Mouse (Mus musculus) liver, embryonic 14.5 days (tissue): ENCODE results near the gene Cyp1a1. TPM values are rescaled to one million over a fixed set of nuclear protein-coding genes. Genes with fewer than 3 reads are reported as not detected.
A peak's percentile ranks its signal among the peaks of the same experiment; 100 is the strongest.

Experiments used
- ATAC-seq: fragments of 200-750 bp; cut with Nextera tagmentation; 2 replicates; pipeline ENCODE4 v1.8.0; 2017; ENCODE audit warnings: moderate number of reproducible peaks, mild to moderate bottlenecking, moderate library complexity; ENCODE audit not compliant: insufficient read depth
- DNase-seq, 3 experiments: peaks; one replicate each; pipeline ENCODE4 v3.0.0-alpha.2; 2012 to 2013; ENCODE audit warnings: low read depth in 3 of 3, low spot score in 3 of 3
- H3K27ac ChIP-seq: fragments of 300-500 bp; sonication (generic); 2 replicates; pipeline ENCODE4 v1.5.1; 2014; ENCODE audit warnings: moderate library complexity, mild to moderate bottlenecking, control low read depth, inconsistent platforms
- H3K27me3 ChIP-seq: fragments of 300-500 bp; sonication (generic); 2 replicates; pipeline ENCODE4 v1.6.1; 2014; ENCODE audit warnings: mild to moderate bottlenecking, low read length, moderate library complexity; ENCODE audit not compliant: control insufficient read depth, insufficient read depth
- H3K36me3 ChIP-seq: fragments of 300-500 bp; sonication (generic); replicated peaks from 2 replicates; pipeline ENCODE4 v1.6.1; 2014; ENCODE audit warnings: low read depth; ENCODE audit not compliant: control insufficient read depth, insufficient read depth
- H3K4me1 ChIP-seq, 2 experiments: fragments of 200-500 bp in 1 of 2; fragments of 300-500 bp in 1 of 2; sonication (generic) in 1 of 2; replicated peaks; 2 replicates each; pipeline ENCODE4 v1.6.1; 2012 to 2014; ENCODE audit warnings: antibody characterized with exemption in 1 of 2, inconsistent platforms in 1 of 2, low read length in 1 of 2; ENCODE audit not compliant: control insufficient read depth in 2 of 2, insufficient read depth in 2 of 2
- H3K4me2 ChIP-seq: fragments of 300-500 bp; sonication (generic); 2 replicates; pipeline ENCODE4 v1.6.1; 2014; ENCODE audit warnings: low read depth, mild to moderate bottlenecking, control low read depth, moderate library complexity
- H3K4me3 ChIP-seq, 2 experiments: fragments of 200-500 bp in 1 of 2; fragments of 300-500 bp in 1 of 2; sonication (generic) in 1 of 2; 2 replicates each; pipeline ENCODE4 v1.5.1; 2012 to 2014; ENCODE audit warnings: low read depth in 2 of 2, low read length in 2 of 2, mild to moderate bottlenecking in 2 of 2, control low read depth in 1 of 2, inconsistent platforms in 1 of 2, moderate library complexity in 1 of 2; ENCODE audit not compliant: insufficient read depth in 1 of 2
- H3K9ac ChIP-seq: fragments of 300-500 bp; sonication (generic); replicated peaks from 2 replicates; pipeline ENCODE4 v1.6.1; 2014; ENCODE audit warnings: mild to moderate bottlenecking, control low read depth, moderate library complexity
- H3K9me3 ChIP-seq: fragments of 300-500 bp; sonication (generic); 2 replicates; pipeline ENCODE4 v1.6.1; 2016; ENCODE audit warnings: low read length, mixed read lengths; ENCODE audit not compliant: control insufficient read depth
- CTCF ChIP-seq: IDR thresholded peaks from 2 replicates; pipeline ENCODE4 v1.5.1; 2016; ENCODE audit warnings: antibody characterized with exemption, low read depth, control low read depth
- EP300 ChIP-seq: IDR thresholded peaks from 2 replicates; pipeline ENCODE4 v1.6.1; 2016; ENCODE audit warnings: antibody characterized with exemption, low read depth
- WGBS: fragments of 180-500 bp; shearing (Covaris S2); extraction: QIAGEN DNeasy Blood & Tissue Kit; methylation state at CpG from one replicate; pipeline ENCODE4 v1.1.7; 2014; ENCODE audit not compliant: insufficient replicate concordance; 5-methylcytosine and 5-hydroxymethylcytosine counted together
- polyA plus RNA-seq, 2 experiments: library from polyadenylated mRNA; depleted of rRNA in 1 of 2; stranded (reverse) in 1 of 2; unstranded in 1 of 2; fragments of >200 nt; fragmentation: Nextera tagmentation in 1 of 2; extraction: Ambion mirVana in 1 of 2; gene quantifications; 2 replicates each; pipeline versions ENCODE4 v1.2.1 to v1.2.3; 2012 to 2014

Gene Cyp1a1
- polyA plus RNA-seq, 2 experiments: 0.13 TPM; not detected in 1

DNA sequence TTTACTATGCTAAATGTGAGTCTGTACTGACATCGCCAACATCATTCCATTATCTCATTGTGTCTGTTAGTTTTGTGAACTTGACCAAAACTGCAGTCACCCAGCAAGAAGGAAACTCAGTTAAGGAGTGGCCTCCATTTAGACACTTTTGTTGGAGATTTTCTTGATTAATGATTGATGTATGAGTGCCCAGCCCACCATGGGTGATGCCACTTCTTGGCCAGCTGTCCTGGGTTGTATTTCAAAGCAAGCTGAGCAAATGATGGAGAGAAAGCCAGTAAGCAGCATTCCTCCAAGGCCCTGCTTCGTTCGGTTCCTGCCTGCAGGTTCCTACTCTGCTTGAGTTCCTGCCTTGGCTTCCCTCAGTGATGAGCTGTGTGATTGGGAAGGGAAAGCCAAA lies 33.0 kb downstream of the Cyp1a1 start:
- Histone ChIP-seq H3K36me3 (peaks cover 26% of the 10 kb centered on the region), H3K4me3 (no peak overlapping the region), H3K9ac (no peak overlapping the region), H3K27me3 (no peaks in the 10 kb centered on the region), H3K27ac (no peak overlapping the region), H3K4me1 (peaks cover 0 to 7% of the 10 kb centered on the region in 2 experiments; a peak in 2 of 4 replicates), H3K9me3 (no peaks in the 10 kb centered on the region), H3K4me2 (no peak overlapping the region)
- DNase-seq: no peak
- ATAC-seq: no peak
- TF ChIP-seq CTCF (no peak), EP300 (no peak)
- WGBS: 90% methylated on average over 3 of the region's 3 CpGs

DNA sequence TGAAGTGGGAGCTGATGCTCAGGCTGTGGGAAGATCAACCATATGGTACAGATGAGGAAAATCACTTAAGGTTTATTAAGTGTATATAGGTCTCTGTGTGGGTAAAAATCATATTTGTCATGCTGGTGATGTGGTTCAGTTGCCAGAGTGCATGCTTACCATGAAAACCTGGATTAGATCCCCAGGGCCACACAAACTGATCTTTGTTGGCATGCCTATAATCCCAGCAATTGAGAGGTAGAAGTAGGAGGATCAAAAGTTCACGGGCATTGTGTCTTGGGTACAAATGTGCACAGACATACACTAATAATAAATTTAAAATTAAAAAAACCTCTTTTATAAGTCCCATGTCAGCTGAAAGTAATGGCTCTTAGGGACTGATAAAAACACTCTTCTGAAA lies 34.6 kb downstream of the Cyp1a1 start:
- H3K36me3 ChIP-seq: peaks cover 22% of the 10 kb centered on the region
- no peak for ATAC-seq
- H3K9ac ChIP-seq: no peak overlapping the region
- DNase-seq: no peak
- H3K4me2 ChIP-seq: no peak overlapping the region
- H3K4me3 ChIP-seq: no peak overlapping the region
- 79% methylated on average over 1 of the region's 1 CpGs for whole genome bisulfite sequencing
- peaks cover 0 to 7% of the 10 kb centered on the region in 2 experiments; a peak in 2 of 4 replicates for H3K4me1 ChIP-seq
- no peak for TF ChIP-seq EP300
- no peak for TF ChIP-seq CTCF
- H3K27ac ChIP-seq: no peak overlapping the region
- no peaks in the 10 kb centered on the region for H3K9me3 ChIP-seq
- no peaks in the 10 kb centered on the region for H3K27me3 ChIP-seq

DNA sequence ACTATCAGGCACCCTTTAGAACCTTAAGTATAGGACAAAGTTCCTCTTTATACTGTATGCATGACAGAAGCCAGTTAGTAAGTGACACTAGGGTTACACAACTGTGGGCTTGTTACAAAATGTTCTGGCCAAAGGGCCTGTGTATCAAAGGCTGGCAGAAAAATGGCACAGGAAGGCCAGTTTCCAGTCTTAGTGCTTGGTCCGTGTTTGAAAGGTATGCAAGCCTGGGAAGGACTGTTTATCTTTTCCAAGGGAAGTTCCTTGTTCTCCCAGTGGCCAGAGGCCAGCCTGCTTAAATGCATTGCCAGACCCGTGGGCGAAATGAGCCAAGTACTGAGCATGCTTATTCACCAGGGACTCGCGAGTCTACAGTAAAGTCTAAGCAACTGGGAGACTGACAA lies 35.6 kb downstream of the Cyp1a1 start:
- Histone ChIP-seq H3K9me3 (no peaks in the 10 kb centered on the region), H3K27ac (no peak overlapping the region), H3K4me3 (no peak overlapping the region), H3K9ac (no peak overlapping the region), H3K4me2 (0 out of 2 replicates have a peak overlapping the region, but pooled peaks have one; percentile 31), H3K27me3 (no peaks in the 10 kb centered on the region), H3K36me3 (peaks cover 19% of the 10 kb centered on the region), H3K4me1 (peaks cover 0 to 7% of the 10 kb centered on the region in 2 experiments; a peak in 2 of 4 replicates)
- ATAC-seq (peak; percentile 39; the same call in 1 of the 2 replicates), DNase-seq (peak in 2 of 3 experiments; percentile 20 to 40)
- TF ChIP-seq EP300 (no peak), CTCF (no peak)
- 55% methylated on average over 5 of the region's 5 CpGs for WGBS

DNA sequence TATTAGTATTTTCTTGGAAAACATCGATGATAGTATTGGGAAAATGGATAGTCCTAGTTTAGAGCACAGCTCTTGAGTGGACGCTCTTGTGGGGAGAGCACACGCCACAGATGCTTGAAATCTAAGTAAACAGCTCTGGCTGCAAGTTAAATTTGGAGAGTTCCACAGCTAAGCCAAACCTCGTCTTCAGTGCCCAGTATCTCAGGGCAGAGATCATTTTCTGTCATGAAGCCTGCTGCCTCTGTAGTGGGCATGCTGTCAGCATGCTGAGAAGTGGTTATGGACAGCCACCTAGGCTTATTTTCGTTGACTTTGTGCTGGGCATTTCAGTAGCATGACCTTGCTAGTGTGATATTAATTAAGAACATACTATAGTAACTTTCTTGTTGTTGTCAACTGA lies 36.1 kb downstream of the Cyp1a1 start:
- Histone ChIP-seq H3K27ac (no peak overlapping the region), H3K9ac (no peak overlapping the region)
- DNase-seq: no peak

DNA sequence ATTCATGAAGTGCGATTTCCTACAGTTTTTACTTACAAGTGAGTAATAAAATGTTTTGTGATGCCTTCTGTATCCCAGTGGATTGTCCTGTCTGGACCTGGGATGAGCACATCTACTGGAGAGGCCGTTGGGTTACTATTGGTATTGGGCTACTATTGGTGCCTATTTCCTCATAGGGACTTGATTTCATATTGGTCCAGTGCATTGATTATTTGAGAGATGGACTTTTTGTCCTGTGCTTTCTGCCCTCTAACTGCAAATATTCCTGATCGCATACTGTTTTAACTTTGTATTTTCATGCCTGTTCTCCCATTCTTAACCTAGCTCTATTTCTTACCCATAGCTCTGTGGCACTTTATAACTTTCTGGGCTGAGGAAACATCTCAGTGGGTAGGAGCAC lies 37.0 kb downstream of the Cyp1a1 start:
- Histone ChIP-seq H3K4me2 (no peak overlapping the region), H3K4me3 (no peak overlapping the region), H3K4me1 (peaks cover 0 to 7% of the 10 kb centered on the region in 2 experiments; a peak in 2 of 4 replicates), H3K27ac (no peak overlapping the region), H3K36me3 (peaks cover 23% of the 10 kb centered on the region), H3K27me3 (no peaks in the 10 kb centered on the region), H3K9ac (no peak overlapping the region), H3K9me3 (no peaks in the 10 kb centered on the region)
- DNase-seq: no peak
- TF ChIP-seq CTCF: no peak
- no peak for TF ChIP-seq EP300
- no peak for ATAC-seq
- WGBS: 83% methylated on average over 3 of the region's 3 CpGs

More for the DNA sequence above, 36.1 kb downstream of the Cyp1a1 start:
- H3K36me3 ChIP-seq: peaks cover 17% of the 10 kb centered on the region
- no peaks in the 10 kb centered on the region for H3K27me3 ChIP-seq
- no peak overlapping the region for H3K4me2 ChIP-seq
- WGBS: 76% methylated on average over 5 of the region's 5 CpGs
- peaks cover 0 to 7% of the 10 kb centered on the region in 2 experiments; a peak in 2 of 4 replicates for H3K4me1 ChIP-seq
- TF ChIP-seq EP300 (no peak), CTCF (no peak)
- no peak overlapping the region for H3K4me3 ChIP-seq
- no peak for ATAC-seq
- no peaks in the 10 kb centered on the region for H3K9me3 ChIP-seq
